Mouse (Mus musculus) forebrain, postnatal 0 days (tissue): ENCODE measurements around the gene Trdmt1. TPM values are rescaled to one million over a fixed set of nuclear protein-coding genes. Genes with fewer than 3 reads are reported as not detected.
"Not testable (repeated sequence)": the region's sequence is repeated elsewhere in the genome, so short reads cannot be mapped to it uniquely, and the experiment has no call there.

ENCODE experiments used
- ATAC-seq: fragments of 200-750 bp; cut with Nextera tagmentation; 2 replicates; pipeline ENCODE4 v1.8.0; 2017; ENCODE audit warnings: mild to moderate bottlenecking, moderate library complexity
- DNase-seq: peaks from one replicate; pipeline ENCODE4 v3.0.0-alpha.2; 2015
- H3K27ac ChIP-seq: fragments of 300-500 bp; sonication (generic); 2 replicates; pipeline ENCODE4 v1.5.1; 2014; ENCODE audit warnings: low read depth, mild to moderate bottlenecking, antibody characterized with exemption, low read length, moderate library complexity, mixed read lengths
- H3K27me3 ChIP-seq: fragments of 300-500 bp; sonication (generic); 2 replicates; pipeline ENCODE4 v1.6.1; 2014; ENCODE audit warnings: mild to moderate bottlenecking, low read length, mixed read lengths; ENCODE audit not compliant: insufficient read depth
- H3K36me3 ChIP-seq: fragments of 300-500 bp; sonication (generic); 2 replicates; pipeline ENCODE4 v1.6.1; 2014; ENCODE audit warnings: mild to moderate bottlenecking, moderate library complexity; ENCODE audit not compliant: insufficient read depth
- H3K4me1 ChIP-seq: fragments of 300-500 bp; sonication (generic); 2 replicates; pipeline ENCODE4 v1.6.1; 2014; ENCODE audit warnings: antibody characterized with exemption; ENCODE audit not compliant: insufficient read depth
- H3K4me2 ChIP-seq: fragments of 300-500 bp; sonication (generic); 2 replicates; pipeline ENCODE4 v1.6.1; 2014; ENCODE audit warnings: low read depth, mild to moderate bottlenecking, moderate library complexity
- H3K4me3 ChIP-seq: fragments of 300-500 bp; sonication (generic); 2 replicates; pipeline ENCODE4 v1.5.1; 2014; ENCODE audit warnings: low read depth, low read length, mixed read lengths
- H3K9ac ChIP-seq: fragments of 300-500 bp; sonication (generic); 2 replicates; pipeline ENCODE4 v1.6.1; 2014; ENCODE audit warnings: mild to moderate bottlenecking
- H3K9me3 ChIP-seq: fragments of 300-500 bp; sonication (generic); 2 replicates; pipeline ENCODE4 v1.6.1; 2016; ENCODE audit warnings: low read length
- CTCF ChIP-seq: sonication (generic); IDR thresholded peaks from 2 replicates; pipeline ENCODE4 v1.5.1; 2016; ENCODE audit warnings: antibody characterized with exemption, control low read depth, low read depth
- WGBS: fragments of 180-500 bp; shearing (Covaris S2); extraction: QIAGEN DNeasy Blood & Tissue Kit; methylation state at CpG from one replicate; pipeline ENCODE4 v1.1.7; 2014; 5-methylcytosine and 5-hydroxymethylcytosine counted together
- polyA plus RNA-seq: library from polyadenylated mRNA; unstranded; fragments of >200 nt; fragmentation: Nextera tagmentation; extraction: Ambion mirVana; gene quantifications from 2 replicates; pipeline ENCODE4 v1.2.1, GENCODE M21; 2015
- total RNA-seq: library from RNA; depleted of rRNA; stranded (reverse); fragments of >200 nt; gene quantifications from 2 replicates; pipeline ENCODE4 v1.2.3, GENCODE M21; 2014; rRNA removed

The Trdmt1 gene
- total RNA-seq (11.3 and 13.0 TPM in 2 replicates), polyA plus RNA-seq (7.8 and 8.7 TPM in 2 replicates)

- Histone ChIP-seq H3K4me2 (peak within 1 kb of the TSS; percentile 71), H3K27me3 (no peaks in the 10 kb centered on the region), H3K27ac (peak within 1 kb of the TSS; percentile 84), H3K9me3 (no peaks in the 10 kb centered on the region), H3K4me3 (peak within 1 kb of the TSS; percentile 59), H3K36me3 (no peaks in the 10 kb centered on the region), H3K4me1 (no peaks in the 10 kb centered on the region), H3K9ac (peak within 1 kb of the TSS; percentile 71)
- TF ChIP-seq CTCF: no peak
- ATAC-seq (peak; percentile 98), DNase-seq (peak; percentile 86)
- WGBS: under 1% methylated on average over 39 of the region's 39 CpGs
Measured at GRCm38 (mm10) chr2:13544193-13544824, at the start of gene Trdmt1. Trdmt1 (minus strand) TSS chr2:13544668.

GRCm38 (mm10) chr2:13593328-13593727 lies 48.9 kb upstream of the Trdmt1 start:
- DNase-seq (no peak), ATAC-seq (no peak)
- no peak overlapping the region for H3K9ac ChIP-seq
- H3K36me3 ChIP-seq: no peaks in the 10 kb centered on the region
- no peak for TF ChIP-seq CTCF
- no peaks in the 10 kb centered on the region for H3K4me1 ChIP-seq
- H3K27ac ChIP-seq: no peak overlapping the region
- no peaks in the 10 kb centered on the region for H3K27me3 ChIP-seq
- no peak overlapping the region for H3K4me2 ChIP-seq
- H3K4me3 ChIP-seq: no peak overlapping the region
- no peaks in the 10 kb centered on the region for H3K9me3 ChIP-seq
- 91% methylated on average over 4 of the region's 4 CpGs for WGBS

GRCm38 (mm10) chr2:13583746-13584145 lies 39.3 kb upstream of the Trdmt1 start:
- not testable (repeated sequence) for H3K4me1 ChIP-seq, H3K4me2 ChIP-seq, ATAC-seq, H3K27me3 ChIP-seq, H3K9me3 ChIP-seq, DNase-seq, H3K27ac ChIP-seq, H3K9ac ChIP-seq, H3K4me3 ChIP-seq
- peaks cover 12% of the 10 kb centered on the region; the same call in 1 of the 2 replicates for H3K36me3 ChIP-seq

GRCm38 (mm10) chr2:13582184-13582583 lies 37.7 kb upstream of the Trdmt1 start:
- Histone ChIP-seq H3K36me3 (peaks cover 12% of the 10 kb centered on the region; the same call in 1 of the 2 replicates), H3K4me1 (no peaks in the 10 kb centered on the region), H3K27me3 (no peaks in the 10 kb centered on the region), H3K4me3 (no peak overlapping the region), H3K9ac (no peak overlapping the region), H3K9me3 (no peaks in the 10 kb centered on the region), H3K27ac (no peak overlapping the region), H3K4me2 (no peak overlapping the region)
- ATAC-seq (no peak), DNase-seq (no peak)
- WGBS: 74% methylated on average over 3 of the region's 3 CpGs
- TF ChIP-seq CTCF: no peak

- Histone ChIP-seq H3K27ac (no peak overlapping the region), H3K4me3 (no peak overlapping the region), H3K9ac (no peak overlapping the region), H3K9me3 (no peaks in the 10 kb centered on the region), H3K36me3 (peaks cover 12% of the 10 kb centered on the region; the same call in 1 of the 2 replicates), H3K27me3 (no peaks in the 10 kb centered on the region), H3K4me1 (peaks cover 4% of the 10 kb centered on the region; the same call in 1 of the 2 replicates), H3K4me2 (no peak overlapping the region)
- WGBS: 58% methylated on average over 11 of the region's 11 CpGs
- ATAC-seq (no peak), DNase-seq (no peak)
- peak; percentile 38; the same call in 1 of the 2 replicates for TF ChIP-seq CTCF
Measured at GRCm38 (mm10) chr2:13579991-13580390, 35.5 kb upstream of the Trdmt1 start.

GRCm38 (mm10) chr2:13579315-13579714 lies 34.8 kb upstream of the Trdmt1 start:
- 93% methylated on average over 8 of the region's 8 CpGs for WGBS
- no peaks in the 10 kb centered on the region for H3K9me3 ChIP-seq
- H3K36me3 ChIP-seq: peaks cover 12% of the 10 kb centered on the region; the same call in 1 of the 2 replicates
- no peak for DNase-seq
- ATAC-seq: no peak
- H3K27me3 ChIP-seq: no peaks in the 10 kb centered on the region
- H3K4me3 ChIP-seq: no peak overlapping the region
- no peak for TF ChIP-seq CTCF
- H3K4me1 ChIP-seq: peaks cover 4% of the 10 kb centered on the region; the same call in 1 of the 2 replicates
- no peak overlapping the region for H3K27ac ChIP-seq
- no peak overlapping the region for H3K9ac ChIP-seq
- no peak overlapping the region for H3K4me2 ChIP-seq

GRCm38 (mm10) chr2:13578473-13579152 lies 34.1 kb upstream of the Trdmt1 start:
- 49% methylated on average over 14 of the region's 14 CpGs for WGBS
- ATAC-seq (no peak), DNase-seq (peak; percentile 7)

More at GRCm38 (mm10) chr2:13578473-13579152, 34.1 kb upstream of the Trdmt1 start:
- no peaks in the 10 kb centered on the region for H3K27me3 ChIP-seq
- H3K36me3 ChIP-seq: peaks cover 12% of the 10 kb centered on the region; the same call in 1 of the 2 replicates
- H3K9me3 ChIP-seq: no peaks in the 10 kb centered on the region
- H3K9ac ChIP-seq: no peak overlapping the region
- peaks cover 4% of the 10 kb centered on the region; the same call in 1 of the 2 replicates for H3K4me1 ChIP-seq
- H3K27ac ChIP-seq: no peak overlapping the region
- peak; percentile 43 for TF ChIP-seq CTCF
- no peak overlapping the region for H3K4me3 ChIP-seq
- H3K4me2 ChIP-seq: no peak overlapping the region
